Mouse (Mus musculus) lung, adult 10 weeks (tissue): Measurements from ENCODE around the gene Krtap27-1. TPM values are rescaled to one million over a fixed set of nuclear protein-coding genes. Genes with fewer than 3 reads are reported as not detected.

Experiments used
- polyA plus RNA-seq: library from polyadenylated mRNA; stranded (reverse); fragments of 350-450 nt; fragmentation: Illumina TruSeq; extraction: RNeasy Lipid Tissue Mini Kit (QIAGEN cat#74804); gene quantifications from one replicate; pipeline ENCODE4 v1.2.3, GENCODE M21; 2014; ENCODE audit warnings: low read depth, low replicate concordance; ENCODE audit not compliant: insufficient read depth

Krtap27-1 gene
- not detected for polyA plus RNA-seq

DNA sequence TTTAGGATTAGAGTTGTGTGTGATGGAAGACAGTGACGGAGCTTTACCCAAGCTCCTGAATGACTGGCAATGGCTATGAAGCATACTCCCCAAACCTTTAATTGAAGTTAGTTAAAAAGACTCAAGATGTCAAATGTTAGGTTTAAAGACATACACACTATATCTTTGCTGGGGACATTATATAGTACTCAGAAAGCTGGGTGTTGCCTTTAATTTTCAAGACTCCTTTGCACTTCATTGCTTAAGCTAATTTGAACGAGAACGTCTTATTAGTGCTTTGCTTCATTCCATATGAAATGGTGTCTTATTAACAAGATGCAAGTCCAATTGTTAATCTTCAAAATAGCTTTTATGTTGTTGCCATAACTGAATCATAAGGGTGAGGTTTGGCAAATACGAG is at the start of gene Krtap27-1:
Gene Krtap27-1 (minus strand): TSS at position 101 of the 400 bp plus-strand sequence.

GRCm38 (mm10) chr16:88707496-88708012 is 36.1 kb upstream of the Krtap27-1 start, which contains the start of gene 2310061N02Rik:
Gene 2310061N02Rik, minus strand, starts transcription at chr16:88707962.

GRCm38 (mm10) chr16:88647358-88647846 is 24.1 kb downstream of the Krtap27-1 start, which contains the start of gene Krtap26-1:
Gene Krtap26-1, minus strand, starts transcription at chr16:88647796.

DNA sequence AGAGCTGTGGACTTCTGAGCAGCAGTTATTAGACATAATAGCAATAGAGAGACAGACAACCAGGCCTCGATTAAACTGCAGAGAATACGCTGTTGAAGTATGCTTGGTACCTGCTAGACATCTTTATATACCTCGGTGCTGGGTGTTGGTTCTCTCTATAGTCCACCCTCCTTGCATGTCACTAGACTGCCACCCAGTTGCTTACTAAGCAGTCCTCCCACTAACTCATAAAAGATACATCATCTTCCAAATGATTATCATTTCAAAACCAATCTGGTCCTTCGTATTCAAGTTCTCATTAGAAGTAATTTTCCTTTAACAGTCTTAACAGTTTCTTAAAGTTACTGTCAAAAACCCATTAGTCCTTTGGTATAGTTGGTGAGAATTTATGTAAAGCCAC is 43.9 kb downstream of the Krtap27-1 start, which contains the start of gene 2310079G19Rik:
Gene 2310079G19Rik (minus strand): TSS at position 101 of the 400 bp plus-strand sequence.

Other genes starting within 250 kb of the Krtap27-1 start
- gene Cldn17, start 164.7 kb downstream of the Krtap27-1 start, polyA plus RNA-seq: not detected
- 2.5 TPM for gene Cldn8, start 108.5 kb downstream of the Krtap27-1 start, polyA plus RNA-seq
- gene Krtap24-1, start 59.4 kb downstream of the Krtap27-1 start, polyA plus RNA-seq: not detected
- not detected for gene 2310079G19Rik, start 44.0 kb downstream of the Krtap27-1 start, polyA plus RNA-seq
- gene Krtap26-1, start 23.9 kb downstream of the Krtap27-1 start, polyA plus RNA-seq: not detected
- not detected for gene 2310061N02Rik, start 36.3 kb upstream of the Krtap27-1 start, polyA plus RNA-seq
- gene Krtap13-1, start 57.2 kb upstream of the Krtap27-1 start, polyA plus RNA-seq: not detected
- not detected for gene Krtap13, start 80.0 kb upstream of the Krtap27-1 start, polyA plus RNA-seq
- gene 2310034C09Rik, start 87.2 kb upstream of the Krtap27-1 start, polyA plus RNA-seq: not detected
- not detected for gene 2310057N15Rik, start 102.5 kb upstream of the Krtap27-1 start, polyA plus RNA-seq
- gene Gm5965, start 106.2 kb upstream of the Krtap27-1 start, polyA plus RNA-seq: not detected
- not detected for gene Gm20741, start 140.5 kb upstream of the Krtap27-1 start, polyA plus RNA-seq
- not detected for gene Krtap15, start 148.5 kb upstream of the Krtap27-1 start, polyA plus RNA-seq
- not detected for gene Krtap14, start 154.5 kb upstream of the Krtap27-1 start, polyA plus RNA-seq
- not detected for gene Krtap19-1, start 197.7 kb upstream of the Krtap27-1 start, polyA plus RNA-seq
- not detected for gene Krtap19-2, start 202.6 kb upstream of the Krtap27-1 start, polyA plus RNA-seq
- gene Krtap19-3, start 206.4 kb upstream of the Krtap27-1 start, polyA plus RNA-seq: not detected
- gene Krtap19-4, start 213.4 kb upstream of the Krtap27-1 start, polyA plus RNA-seq: not detected
- gene Krtap19-5, start 224.8 kb upstream of the Krtap27-1 start, polyA plus RNA-seq: not detected